Mouse (Mus musculus): ENCODE results near the gene Zfp963.

The Zfp963 gene

DNA sequence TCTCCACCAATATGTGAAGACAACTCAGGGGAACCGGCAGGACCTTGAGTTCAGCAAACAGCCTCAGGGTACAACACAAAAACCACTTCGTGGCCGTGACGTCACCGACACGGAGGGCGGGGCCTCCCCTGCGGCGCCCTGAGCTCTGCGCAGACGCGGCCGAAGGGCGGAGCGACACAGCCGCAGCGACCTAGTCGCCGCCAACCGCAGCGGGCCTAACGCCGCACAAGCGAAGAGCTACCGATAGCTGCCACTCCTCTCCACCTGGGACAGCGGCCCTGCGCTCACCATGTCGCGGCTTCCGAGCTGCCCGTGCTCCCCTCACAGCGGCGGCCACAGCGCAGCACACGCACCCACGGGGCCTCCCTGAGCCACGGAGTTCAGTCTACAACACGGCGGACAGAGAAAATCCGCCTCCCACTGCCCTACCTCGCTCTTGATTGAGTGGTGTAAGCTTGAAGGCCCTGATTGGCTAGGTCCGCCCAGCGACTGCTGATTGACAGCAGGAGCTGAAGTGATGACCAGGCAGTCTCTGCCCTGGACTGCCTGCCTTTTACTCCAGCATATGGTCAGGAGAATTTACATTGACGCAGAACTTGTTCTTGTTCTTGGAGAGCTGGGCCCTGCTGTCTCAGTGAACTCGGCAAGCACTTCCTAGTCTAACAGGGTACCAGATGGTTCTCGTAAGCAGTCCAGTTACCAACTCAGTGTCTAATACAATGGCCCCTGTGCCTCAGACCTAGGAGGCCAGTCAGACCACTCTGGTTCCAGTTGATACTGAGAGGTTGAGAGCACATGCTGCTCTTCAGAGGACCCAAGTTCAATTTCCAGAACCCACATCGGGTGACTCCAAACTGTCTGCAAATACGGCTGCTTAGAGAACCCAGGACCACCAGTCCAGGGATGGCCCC lies at the start of gene Zfp963:
TSS of gene Zfp963 (minus strand) at position 427 of the 911 bp plus-strand sequence.
- peak; percentile 91 for DNase-seq (ENCODE audit: low spot score)

DNA sequence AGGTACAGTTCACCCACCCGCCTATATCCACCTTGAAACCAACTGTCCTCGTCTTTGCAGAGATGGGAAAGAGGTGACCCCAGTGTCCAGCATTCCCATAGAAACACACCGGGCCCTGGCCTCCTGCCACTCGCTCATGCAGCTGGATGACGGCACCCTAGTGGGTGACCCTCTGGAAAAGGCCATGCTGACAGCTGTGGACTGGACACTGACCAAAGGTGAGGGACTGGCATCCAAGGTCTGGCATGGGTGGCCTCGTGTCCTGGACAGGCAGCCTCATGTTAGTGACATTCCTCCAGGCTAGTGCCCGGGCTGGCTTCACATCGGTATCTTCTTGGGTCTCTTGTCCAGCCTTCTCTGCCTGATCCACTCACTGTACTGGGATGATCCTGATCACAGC lies 49.5 kb upstream of the Zfp963 start:
- no peak for DNase-seq (ENCODE audit: low spot score)

GRCm38 (mm10) chr8:69797661-69798060 lies 47.9 kb upstream of the Zfp963 start:
- DNase-seq (ENCODE audit: low spot score): no peak

DNA sequence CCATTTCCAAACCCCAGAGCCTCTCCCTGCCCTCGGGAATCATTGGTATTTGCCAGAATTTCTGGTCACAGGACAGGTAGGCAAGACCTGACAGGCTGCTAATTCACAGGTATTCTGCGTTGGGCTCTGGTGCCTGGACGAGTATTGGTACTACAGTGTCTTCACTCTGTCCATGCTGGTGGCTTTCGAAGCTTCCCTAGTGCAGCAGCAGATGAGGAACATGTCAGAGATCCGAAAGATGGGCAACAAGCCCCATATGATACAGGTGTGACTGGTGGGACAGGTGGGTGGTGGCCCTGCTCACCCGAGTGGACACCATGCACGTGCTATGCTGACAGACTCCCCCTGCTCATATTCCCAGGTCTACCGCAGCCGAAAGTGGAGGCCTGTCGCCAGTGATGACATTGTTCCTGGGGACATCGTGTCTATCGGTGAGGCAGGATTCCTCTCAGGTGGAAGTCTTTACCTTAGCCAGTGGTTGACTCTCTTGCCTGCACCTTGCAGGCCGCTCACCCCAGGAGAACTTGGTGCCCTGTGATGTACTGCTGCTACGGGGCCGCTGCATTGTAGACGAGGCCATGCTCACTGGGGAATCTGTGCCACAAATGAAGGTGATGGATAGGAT lies 47.1 kb upstream of the Zfp963 start:
- DNase-seq (ENCODE audit: low spot score): no peak

- DNase-seq (ENCODE audit: low spot score): no peak
These were observed 45.1 kb upstream of the Zfp963 start for GRCm38 (mm10) chr8:69794901-69795300.

- DNase-seq (ENCODE audit: low spot score): no peak
These were observed 44.3 kb upstream of the Zfp963 start for GRCm38 (mm10) chr8:69794096-69794495.

GRCm38 (mm10) chr8:69793666-69794065 lies 43.9 kb upstream of the Zfp963 start:
- no peak for DNase-seq (ENCODE audit: low spot score)

DNA sequence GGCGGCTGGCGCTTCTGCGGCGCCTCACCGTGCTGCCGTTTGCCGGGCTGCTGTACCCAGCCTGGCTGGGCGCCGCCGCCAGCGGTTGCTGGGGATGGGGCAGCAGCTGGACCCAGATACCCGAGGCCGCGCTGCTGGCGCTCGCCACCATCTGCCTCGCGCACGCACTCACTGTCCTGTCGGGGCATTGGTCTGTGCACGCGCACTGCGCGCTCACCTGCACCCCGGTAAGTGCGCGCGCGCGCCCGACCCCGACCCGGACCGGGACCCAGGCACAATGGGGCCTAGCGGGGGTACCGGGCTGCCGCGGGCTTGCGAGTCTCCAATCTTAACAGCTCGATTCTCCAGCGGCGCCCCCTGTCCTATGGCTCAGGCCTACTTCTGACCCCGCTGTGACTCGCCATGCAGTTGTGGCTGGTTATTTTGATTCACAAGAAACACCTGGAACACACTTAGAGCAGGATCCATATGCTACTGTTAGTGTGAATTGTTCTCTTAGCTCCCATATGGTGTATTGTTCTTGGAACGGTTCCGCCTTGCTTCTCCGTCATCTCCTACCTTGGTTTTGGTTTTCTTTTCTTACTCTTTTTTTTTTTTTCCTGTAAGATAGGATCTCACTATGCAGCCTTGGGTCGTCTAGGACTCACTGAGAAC lies 41.8 kb upstream of the Zfp963 start:
- no peak for DNase-seq (ENCODE audit: low spot score)

GRCm38 (mm10) chr8:69790773-69791367 lies 41.1 kb upstream of the Zfp963 start, which contains the start of the genes Atp13a1 and Zfp866:
Gene Atp13a1, plus strand, starts transcription at chr8:69791163.
Gene Zfp866, minus strand, starts transcription at chr8:69791178.
- peak; percentile 72 for DNase-seq (ENCODE audit: low spot score)

- no peak for DNase-seq (ENCODE audit: low spot score)
These were observed 40.6 kb upstream of the Zfp963 start for GRCm38 (mm10) chr8:69790364-69790763.

DNA sequence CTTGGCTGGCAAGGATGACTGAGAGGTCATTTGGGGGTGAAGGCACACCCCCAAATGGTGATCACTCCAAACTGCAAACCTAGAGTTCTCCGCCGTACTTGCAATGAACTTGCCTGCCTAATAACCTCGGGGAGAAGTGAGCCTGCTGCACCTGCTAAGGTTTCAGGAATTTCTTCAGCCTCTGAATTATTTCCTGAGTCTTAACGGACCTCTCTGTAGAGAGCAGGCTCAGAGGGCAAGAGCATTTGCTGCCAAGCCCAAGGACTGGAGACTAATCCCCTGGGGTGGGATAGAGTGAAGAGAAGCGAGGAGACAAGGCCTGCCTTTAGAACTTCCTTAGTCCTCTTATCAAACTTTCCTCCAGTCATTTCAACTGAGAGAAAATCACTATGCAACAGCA lies 40.0 kb upstream of the Zfp963 start:
- no peak for DNase-seq (ENCODE audit: low spot score)

DNA sequence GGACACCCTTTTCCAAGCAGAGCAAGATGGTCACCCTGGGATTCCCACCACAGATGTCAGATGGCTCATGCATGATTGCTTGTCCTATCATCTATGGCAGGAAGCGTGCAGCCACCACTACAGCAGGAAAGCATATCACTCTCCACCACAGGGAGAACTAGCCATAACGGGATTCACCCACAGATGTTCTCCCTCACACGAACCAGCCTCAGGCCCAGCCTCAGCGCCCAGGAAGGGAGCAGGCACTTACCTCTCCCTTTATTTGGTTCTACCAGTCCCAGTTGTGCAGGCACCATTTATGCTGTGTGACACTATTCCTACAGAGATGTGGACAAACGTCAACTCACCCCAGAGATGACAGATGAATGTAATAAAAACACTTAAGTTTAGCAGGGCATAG lies 39.3 kb upstream of the Zfp963 start:
- DNase-seq (ENCODE audit: low spot score): no peak

DNA sequence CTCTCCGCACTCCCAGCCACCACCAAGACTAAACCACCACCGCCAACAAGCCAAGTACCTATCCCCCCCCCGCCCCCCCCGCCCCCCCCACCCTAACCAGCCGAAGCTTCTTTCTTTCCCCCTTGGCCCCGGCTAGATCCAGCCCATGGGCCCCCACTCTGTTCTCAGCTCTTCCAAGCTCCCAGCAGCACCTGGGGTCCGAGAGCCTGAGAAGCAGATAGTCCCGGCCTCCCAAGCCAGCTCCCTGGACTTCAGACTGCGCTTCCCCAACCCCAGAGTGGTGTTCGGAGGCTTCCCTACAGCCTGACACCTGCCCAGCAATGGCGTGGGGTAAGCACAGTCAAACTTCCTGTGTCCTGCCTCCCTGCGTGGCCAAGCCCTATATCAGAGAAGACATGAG lies 27.3 kb upstream of the Zfp963 start:
- DNase-seq (ENCODE audit: low spot score): no peak

DNA sequence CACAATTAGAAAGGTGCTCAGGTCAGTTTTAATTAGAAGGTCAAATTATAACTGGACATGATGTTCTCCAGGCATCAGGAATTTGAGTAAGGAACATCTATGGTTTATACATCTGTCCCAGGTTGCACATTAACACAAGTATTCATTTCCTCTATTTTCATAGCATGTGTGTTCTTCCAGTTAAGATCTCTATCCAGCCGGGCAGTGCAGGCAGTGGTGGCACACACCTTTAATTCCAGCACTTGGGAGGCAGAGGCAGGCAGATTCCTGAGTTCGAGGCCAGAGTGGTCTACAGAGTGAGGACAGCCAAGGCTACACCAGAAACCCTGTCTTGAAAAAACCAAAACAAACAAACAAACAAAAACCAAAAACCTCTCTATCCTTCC lies 25.4 kb upstream of the Zfp963 start:
- DNase-seq (ENCODE audit: low spot score): no peak

DNA sequence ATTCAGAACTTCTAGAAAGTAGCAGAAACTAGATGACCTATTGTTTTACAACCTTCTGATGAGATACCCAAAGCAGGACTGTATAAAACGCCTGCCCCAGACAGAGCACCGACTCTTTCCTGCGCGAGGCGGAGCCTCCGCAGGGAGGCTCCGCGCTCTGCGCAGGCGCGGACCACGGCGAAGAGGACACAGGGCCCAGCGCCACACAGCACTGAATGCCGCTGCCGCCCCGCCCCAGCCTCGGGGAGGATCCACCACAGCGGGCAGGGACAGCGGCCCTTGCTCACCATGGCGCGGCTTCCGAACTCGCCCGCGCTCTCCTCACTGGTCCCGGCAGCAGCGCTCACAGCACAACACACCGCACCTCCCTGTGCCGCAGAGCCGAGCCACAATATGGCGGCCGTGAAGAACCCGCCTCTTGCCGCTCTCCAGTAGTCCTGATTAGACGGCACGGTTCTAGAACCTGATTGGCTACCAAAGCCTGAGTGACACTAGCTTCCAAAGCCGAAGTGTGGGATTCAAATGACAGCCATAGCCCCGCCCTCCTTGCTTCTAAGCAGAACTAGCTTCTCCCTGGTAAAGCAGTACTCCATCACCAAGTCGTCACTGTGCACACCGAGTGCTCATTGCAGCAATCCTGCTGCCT lies 24.9 kb upstream of the Zfp963 start, which contains the start of gene Gm20422:
TSS of gene Gm20422 (minus strand) at position 384 of the 646 bp plus-strand sequence.
- peak; percentile 91 for DNase-seq (ENCODE audit: low spot score)

GRCm38 (mm10) chr8:69772106-69772505 lies 22.3 kb upstream of the Zfp963 start:
- DNase-seq (ENCODE audit: low spot score): no peak

GRCm38 (mm10) chr8:69771221-69771620 lies 21.5 kb upstream of the Zfp963 start:
- no peak for DNase-seq (ENCODE audit: low spot score)

DNA sequence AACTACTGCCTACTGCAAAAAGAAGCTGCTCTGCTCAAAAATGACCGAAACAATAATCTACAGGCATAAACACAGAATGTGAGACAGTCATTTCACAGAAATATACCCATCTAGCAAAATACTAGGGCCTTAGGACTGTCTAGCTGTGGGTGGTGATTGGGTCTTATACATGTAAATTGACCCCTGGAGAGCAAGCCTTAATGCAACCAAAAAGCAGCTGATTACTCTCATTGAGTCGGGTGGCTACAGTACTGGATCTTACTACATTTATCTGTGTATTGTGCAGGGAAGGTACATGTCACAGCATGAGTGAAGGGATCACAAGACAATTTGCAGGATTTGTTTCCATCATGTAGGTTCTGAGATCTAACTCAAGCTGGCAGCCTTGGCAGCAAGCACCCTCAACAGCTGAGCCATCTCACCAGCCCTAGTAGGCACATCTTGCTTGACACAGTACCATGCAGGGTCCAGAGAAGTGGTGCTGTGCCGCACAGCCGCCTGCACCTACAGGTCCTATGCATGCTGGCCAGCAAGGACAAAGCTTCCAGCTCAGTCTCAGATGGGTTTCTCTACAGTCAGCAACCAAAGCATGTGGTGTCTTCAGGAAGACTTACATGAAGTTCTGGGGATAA lies 12.2 kb upstream of the Zfp963 start:
- DNase-seq (ENCODE audit: low spot score): no peak

- DNase-seq (ENCODE audit: low spot score): no peak
These were observed 8.5 kb upstream of the Zfp963 start for GRCm38 (mm10) chr8:69758316-69758715.

GRCm38 (mm10) chr8:69752437-69752836 lies 2.7 kb upstream of the Zfp963 start:
- no peak for DNase-seq (ENCODE audit: low spot score)

- DNase-seq (ENCODE audit: low spot score): no peak
These were observed 8.5 kb downstream of the Zfp963 start for GRCm38 (mm10) chr8:69741231-69741630.
